Mouse (Mus musculus): ENCODE measurements around the gene Hmgn1. TPM values are rescaled to one million over a fixed set of nuclear protein-coding genes. Genes with fewer than 3 reads are reported as not detected.

Hmgn1 gene
- polyA plus RNA-seq (2017; shearing (Covaris generic)): 91.2 TPM

DNA sequence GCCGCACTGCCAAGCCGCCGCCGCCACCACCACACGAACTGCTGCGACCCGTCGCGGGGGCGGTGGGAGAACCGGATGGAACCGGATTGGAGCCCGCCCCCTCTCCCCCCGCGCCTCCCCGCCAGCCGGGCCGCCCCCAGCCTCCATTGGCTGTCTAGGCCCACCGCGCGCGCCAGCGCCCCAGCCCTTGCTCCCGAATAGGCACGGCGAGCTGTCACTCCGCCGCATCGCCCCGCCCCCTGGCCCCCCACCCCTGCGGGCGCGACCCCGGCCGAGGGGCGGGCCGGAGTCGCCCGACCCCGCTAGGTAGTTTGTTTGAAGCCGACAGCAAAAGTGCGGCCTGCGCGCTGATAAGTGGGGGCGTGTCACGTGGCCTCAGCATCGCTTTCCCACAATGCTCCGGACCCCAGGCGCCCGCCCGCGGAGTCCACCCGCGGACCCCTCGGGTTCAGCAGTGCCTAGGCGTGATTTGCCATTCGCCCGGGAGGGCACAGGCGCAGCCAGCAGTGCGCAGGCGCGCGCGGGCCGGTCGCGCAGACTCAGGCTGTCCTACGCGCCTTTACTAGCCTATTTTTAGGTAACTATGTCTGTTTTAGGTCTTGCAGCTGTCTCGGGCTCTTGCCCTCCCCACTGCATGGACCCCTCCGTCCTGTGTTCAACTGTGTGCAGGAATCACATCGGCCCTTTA is at the start of gene Hmgn1:
Gene Hmgn1, minus strand, starts transcription at position 73 of the 688 bp plus-strand sequence.

GRCm38 (mm10) chr16:96145110-96145800 is 17.7 kb upstream of the Hmgn1 start, which contains the start of gene Wrb:
Gene Wrb (plus strand): TSS chr16:96145407.

DNA sequence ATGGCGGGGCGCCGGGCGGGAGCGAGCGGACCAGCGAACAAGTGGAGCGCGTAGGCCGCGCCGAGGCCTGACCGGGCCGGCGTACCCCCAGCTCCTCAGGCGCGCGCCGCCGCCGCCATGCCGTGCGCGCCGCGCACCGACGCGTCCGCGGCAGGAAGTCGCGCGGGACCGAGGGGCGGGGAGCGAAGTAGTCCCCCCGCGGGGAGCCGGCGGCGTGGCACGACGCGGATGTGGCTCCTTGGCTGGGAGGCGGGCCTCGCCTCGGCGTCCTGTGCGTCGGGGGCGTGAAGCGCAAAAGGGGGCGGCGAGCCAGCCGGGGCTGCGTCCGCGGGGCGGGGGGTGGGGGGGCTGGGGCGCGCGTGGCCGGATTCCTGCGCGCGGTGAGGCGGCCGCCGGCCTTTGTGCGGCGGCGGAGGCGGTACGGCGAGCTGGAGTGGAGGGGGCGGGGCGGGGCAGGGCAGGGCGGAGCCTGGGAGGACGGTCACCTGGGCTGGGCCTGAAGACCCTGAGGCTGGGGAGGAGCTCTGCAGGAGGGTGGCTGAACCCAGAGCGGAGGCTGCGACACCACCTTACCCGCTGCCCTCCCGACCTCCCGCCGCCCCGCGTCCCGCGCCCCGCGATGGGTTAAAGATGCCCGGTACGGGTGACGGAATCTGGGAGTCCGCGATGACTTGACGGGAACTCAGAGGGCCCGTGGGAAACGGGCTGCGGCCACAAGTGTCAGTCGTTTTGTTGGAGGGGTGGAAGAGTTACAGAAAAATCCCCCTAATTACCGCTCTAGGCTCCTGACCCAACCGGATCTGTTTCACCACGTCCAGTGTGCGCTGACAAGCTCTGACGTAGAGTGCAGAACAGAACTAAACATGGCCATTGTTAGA is 45.0 kb downstream of the Hmgn1 start, which contains the start of gene Brwd1:
Gene Brwd1, minus strand, starts transcription at position 226 of the 878 bp plus-strand sequence.

Other genes starting within 250 kb of the Hmgn1 start
- gene Psmg1, start 136.8 kb downstream of the Hmgn1 start, polyA plus RNA-seq (2017; shearing (Covaris generic)): 27.5 TPM
- gene Brwd1, start 45.2 kb downstream of the Hmgn1 start, polyA plus RNA-seq (2017; shearing (Covaris generic)): 71.4 TPM
- gene Wrb, start 17.7 kb upstream of the Hmgn1 start, polyA plus RNA-seq (2017; shearing (Covaris generic)): 10.0 TPM
- not detected for gene Lca5l, start 64.5 kb upstream of the Hmgn1 start, polyA plus RNA-seq (2017; shearing (Covaris generic))
- not detected for gene Sh3bgr, start 72.7 kb upstream of the Hmgn1 start, polyA plus RNA-seq (2017; shearing (Covaris generic))
- gene B3galt5, start 108.1 kb upstream of the Hmgn1 start, polyA plus RNA-seq (2017; shearing (Covaris generic)): 3.1 TPM

Data from effector memory CD4-positive, alpha-beta T cell, adult 5 months (primary cell).